Mouse (Mus musculus): ENCODE data around the gene Rbm17. TPM values are rescaled to one million over a fixed set of nuclear protein-coding genes. Genes with fewer than 3 reads are reported as not detected.

Gene Rbm17
- polyA plus RNA-seq, 1 experiment from 2014 or later = 58.1 TPM

DNA sequence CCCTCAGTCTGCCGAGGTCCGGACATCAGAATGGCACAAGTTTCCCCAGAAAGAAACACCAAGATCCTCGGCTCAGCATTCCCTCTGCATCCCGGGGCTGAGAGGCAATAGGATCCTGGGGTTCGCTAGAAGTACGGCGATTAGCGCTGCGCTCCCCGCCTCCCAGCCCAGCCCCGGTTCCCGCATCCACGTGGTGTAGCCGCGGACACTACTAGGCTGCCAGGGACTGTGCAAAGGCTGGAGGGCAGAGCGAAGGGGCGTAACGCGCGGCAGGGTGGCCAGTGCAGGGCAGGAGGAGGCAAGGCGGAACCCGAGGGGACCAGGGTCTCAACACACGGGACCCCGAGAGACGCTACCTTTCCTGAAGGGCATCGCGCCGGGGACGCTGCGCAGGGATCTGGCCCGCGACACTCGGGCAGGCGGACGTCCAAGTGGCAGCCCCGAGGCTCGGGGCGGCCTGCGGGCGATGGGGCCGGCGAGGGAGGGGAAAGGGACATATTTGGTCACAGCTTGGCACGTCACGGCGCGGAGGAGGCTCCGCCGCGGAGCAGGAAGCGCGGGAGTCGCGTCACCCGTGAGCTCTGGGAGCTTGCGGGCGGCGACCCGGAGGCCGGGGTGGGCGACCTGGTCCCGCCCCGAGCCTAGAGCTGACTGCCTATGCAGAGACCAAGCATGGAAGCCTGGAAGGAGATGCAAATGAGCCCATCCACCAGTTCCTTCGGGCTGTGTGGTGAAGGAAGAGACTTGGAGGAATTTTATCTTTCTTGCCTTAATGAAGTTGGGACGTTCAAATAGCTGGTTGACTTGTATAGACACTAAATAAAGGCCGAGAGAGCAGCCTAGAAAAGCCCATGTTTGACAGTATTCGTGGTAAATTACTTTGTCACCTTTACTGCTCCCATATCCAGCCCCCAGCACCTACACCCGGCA, 50.2 kb downstream of the Rbm17 start, which contains the start of gene Pfkfb3:
Gene Pfkfb3 (minus strand): TSS at position 607 of the 930 bp plus-strand sequence.
- H3K27me3 ChIP-seq (replicated peaks; ENCODE audit: control insufficient read depth, insufficient read depth, low read length) = 0 out of 2 replicates have a peak, but pooled peaks cover 2% of the 10 kb centered on the region
- peak within 1 kb of the TSS; percentile 55 for H3K9ac ChIP-seq (ENCODE audit: low read depth, low read length)
- H3K36me3 ChIP-seq (ENCODE audit: control insufficient read depth, insufficient read depth) = no peaks in the 10 kb centered on the region
- no peaks in the 10 kb centered on the region for H3K9me3 ChIP-seq (ENCODE audit: control insufficient read depth)
- no peak for TF ChIP-seq CTCF (IDR thresholded peaks at IDR 0.05; ENCODE audit: low read depth)
- ATAC-seq = peak; percentile 74
- WGBS = 2% methylated on average over 66 of the region's 67 CpGs
- no peaks in the 10 kb centered on the region; the same call in 1 of the 2 replicates for H3K4me1 ChIP-seq (replicated peaks; ENCODE audit: control insufficient read depth, insufficient read depth, low read length)
- H3K4me3 ChIP-seq (ENCODE audit: low read depth, low read length) = peak within 1 kb of the TSS; percentile 59
- peak within 1 kb of the TSS; percentile 94 for H3K4me2 ChIP-seq (replicated peaks; ENCODE audit: low read depth)
- no peak within 1 kb of the TSS for H3K27ac ChIP-seq (ENCODE audit: low read depth, low read length)

DNA sequence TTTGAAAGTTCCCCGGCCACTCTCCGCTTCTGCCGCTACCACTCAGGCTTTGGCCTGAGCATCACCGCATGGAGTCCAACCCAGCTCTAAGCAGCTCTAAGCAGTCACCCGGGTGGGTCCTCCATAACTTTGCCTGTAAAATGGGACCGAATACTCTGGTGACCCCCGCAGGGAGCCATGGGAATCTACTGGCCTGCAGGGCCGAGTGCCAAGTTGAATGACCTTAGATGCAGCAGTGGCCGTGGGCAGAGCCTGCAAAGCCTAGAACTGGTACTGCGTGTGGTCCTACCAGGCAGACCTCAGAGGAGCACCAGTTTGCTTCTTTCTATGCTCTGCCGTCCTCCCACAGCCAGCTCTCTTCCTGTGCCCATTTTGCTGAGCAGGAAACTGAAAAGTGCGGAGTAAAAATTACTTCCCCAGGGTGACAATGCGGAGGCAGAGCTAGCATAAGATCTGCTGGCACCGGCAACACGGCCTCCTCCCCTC, 50.9 kb downstream of the Rbm17 start:
- WGBS = 13% methylated on average over 15 of the region's 15 CpGs
- Histone ChIP-seq H3K27me3 (replicated peaks; ENCODE audit: control insufficient read depth, insufficient read depth, low read length) (0 out of 2 replicates have a peak, but pooled peaks cover 2% of the 10 kb centered on the region), H3K27ac (ENCODE audit: low read depth, low read length) (no peak overlapping the region), H3K4me3 (ENCODE audit: low read depth, low read length) (peak overlapping the region; percentile 59), H3K9me3 (ENCODE audit: control insufficient read depth) (no peaks in the 10 kb centered on the region), H3K4me1 (replicated peaks; ENCODE audit: control insufficient read depth, insufficient read depth, low read length) (no peaks in the 10 kb centered on the region; the same call in 1 of the 2 replicates), H3K36me3 (ENCODE audit: control insufficient read depth, insufficient read depth) (no peaks in the 10 kb centered on the region), H3K4me2 (replicated peaks; ENCODE audit: low read depth) (peak overlapping the region; percentile 94), H3K9ac (ENCODE audit: low read depth, low read length) (peak overlapping the region; percentile 55; the same call in 1 of the 2 replicates)
- ATAC-seq = no peak
- TF ChIP-seq CTCF (IDR thresholded peaks at IDR 0.05; ENCODE audit: low read depth) = no peak

DNA sequence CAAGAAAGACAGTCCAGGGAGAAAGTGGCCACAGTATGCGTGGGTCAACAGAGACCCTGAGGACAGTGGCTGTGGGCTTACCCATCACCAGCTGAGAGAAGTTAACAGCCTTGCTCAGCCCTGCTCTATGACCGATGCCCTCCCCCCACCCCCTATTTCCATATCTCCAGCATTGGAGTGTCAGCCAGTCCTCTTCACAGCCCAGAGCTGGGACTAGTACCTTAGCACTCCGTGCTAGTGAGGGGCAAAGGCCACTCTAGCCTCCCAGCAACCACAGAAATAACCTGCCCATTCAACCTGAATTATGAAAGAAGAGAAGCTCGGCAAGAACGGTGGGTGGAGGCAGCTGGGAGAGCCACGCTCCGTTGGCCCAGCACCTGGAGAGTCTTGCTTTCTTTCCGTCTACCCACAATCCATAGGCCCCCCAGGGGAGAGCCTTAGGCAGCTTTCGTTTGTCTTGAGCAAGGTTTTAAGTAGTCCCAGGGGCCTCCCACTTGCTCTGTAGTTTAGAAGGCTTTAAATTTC, 51.6 kb downstream of the Rbm17 start:
- ATAC-seq = no peak
- TF ChIP-seq CTCF (IDR thresholded peaks at IDR 0.05; ENCODE audit: low read depth) = no peak
- 15% methylated on average over 9 of the region's 9 CpGs for WGBS
- H3K27ac ChIP-seq (ENCODE audit: low read depth, low read length) = no peak overlapping the region
- 0 out of 2 replicates have a peak, but pooled peaks cover 2% of the 10 kb centered on the region for H3K27me3 ChIP-seq (replicated peaks; ENCODE audit: control insufficient read depth, insufficient read depth, low read length)
- no peaks in the 10 kb centered on the region; the same call in 1 of the 2 replicates for H3K4me1 ChIP-seq (replicated peaks; ENCODE audit: control insufficient read depth, insufficient read depth, low read length)
- H3K36me3 ChIP-seq (ENCODE audit: control insufficient read depth, insufficient read depth) = no peaks in the 10 kb centered on the region
- no peaks in the 10 kb centered on the region for H3K9me3 ChIP-seq (ENCODE audit: control insufficient read depth)
- H3K4me2 ChIP-seq (replicated peaks; ENCODE audit: low read depth) = peak overlapping the region; percentile 94
- peak overlapping the region; percentile 59 for H3K4me3 ChIP-seq (ENCODE audit: low read depth, low read length)
- no peak overlapping the region for H3K9ac ChIP-seq (ENCODE audit: low read depth, low read length)

- no peak overlapping the region for H3K4me2 ChIP-seq (replicated peaks; ENCODE audit: low read depth)
- H3K9me3 ChIP-seq (ENCODE audit: control insufficient read depth) = no peaks in the 10 kb centered on the region
- no peak overlapping the region for H3K4me3 ChIP-seq (ENCODE audit: low read depth, low read length)
- H3K4me1 ChIP-seq (replicated peaks; ENCODE audit: control insufficient read depth, insufficient read depth, low read length) = no peaks in the 10 kb centered on the region; the same call in 1 of the 2 replicates
- ATAC-seq = no peak
- no peak overlapping the region for H3K27ac ChIP-seq (ENCODE audit: low read depth, low read length)
- no peak overlapping the region for H3K9ac ChIP-seq (ENCODE audit: low read depth, low read length)
- no peak for TF ChIP-seq CTCF (IDR thresholded peaks at IDR 0.05; ENCODE audit: low read depth)
- 0 out of 2 replicates have a peak, but pooled peaks cover 2% of the 10 kb centered on the region for H3K27me3 ChIP-seq (replicated peaks; ENCODE audit: control insufficient read depth, insufficient read depth, low read length)
- H3K36me3 ChIP-seq (ENCODE audit: control insufficient read depth, insufficient read depth) = no peaks in the 10 kb centered on the region
- WGBS = 45% methylated on average over 1 of the region's 1 CpGs
Measured at GRCm38 (mm10) chr2:11551726-11552125, 52.2 kb downstream of the Rbm17 start.

DNA sequence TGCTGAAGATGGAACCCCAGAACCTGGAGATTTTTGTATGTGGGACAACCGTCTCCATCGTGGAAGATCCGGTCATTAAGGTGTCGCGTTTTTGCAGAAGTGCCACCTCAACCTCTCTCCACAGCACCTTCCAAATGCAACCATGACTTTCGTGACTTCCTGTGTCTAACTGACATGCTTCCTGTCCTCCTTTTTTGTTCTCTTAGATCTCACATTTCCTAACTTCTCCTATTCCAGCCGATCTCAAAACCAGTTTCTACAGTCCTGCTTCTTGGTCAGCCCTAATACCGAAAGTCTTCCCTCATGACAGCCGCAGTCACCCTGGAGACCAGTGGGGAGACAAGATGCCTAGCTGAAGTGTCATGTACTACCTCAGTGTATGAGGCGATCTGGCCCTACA, 55.4 kb downstream of the Rbm17 start:
- no peaks in the 10 kb centered on the region for H3K9me3 ChIP-seq (ENCODE audit: control insufficient read depth)
- WGBS = 82% methylated on average over 10 of the region's 10 CpGs
- H3K4me3 ChIP-seq (ENCODE audit: low read depth, low read length) = no peak overlapping the region
- no peak for TF ChIP-seq CTCF (IDR thresholded peaks at IDR 0.05; ENCODE audit: low read depth)
- no peaks in the 10 kb centered on the region for H3K27me3 ChIP-seq (replicated peaks; ENCODE audit: control insufficient read depth, insufficient read depth, low read length)
- H3K4me2 ChIP-seq (replicated peaks; ENCODE audit: low read depth) = no peak overlapping the region
- ATAC-seq = no peak
- no peak overlapping the region for H3K27ac ChIP-seq (ENCODE audit: low read depth, low read length)
- no peak overlapping the region for H3K9ac ChIP-seq (ENCODE audit: low read depth, low read length)
- no peaks in the 10 kb centered on the region for H3K36me3 ChIP-seq (ENCODE audit: control insufficient read depth, insufficient read depth)
- H3K4me1 ChIP-seq (replicated peaks; ENCODE audit: control insufficient read depth, insufficient read depth, low read length) = no peaks in the 10 kb centered on the region; the same call in 1 of the 2 replicates

DNA sequence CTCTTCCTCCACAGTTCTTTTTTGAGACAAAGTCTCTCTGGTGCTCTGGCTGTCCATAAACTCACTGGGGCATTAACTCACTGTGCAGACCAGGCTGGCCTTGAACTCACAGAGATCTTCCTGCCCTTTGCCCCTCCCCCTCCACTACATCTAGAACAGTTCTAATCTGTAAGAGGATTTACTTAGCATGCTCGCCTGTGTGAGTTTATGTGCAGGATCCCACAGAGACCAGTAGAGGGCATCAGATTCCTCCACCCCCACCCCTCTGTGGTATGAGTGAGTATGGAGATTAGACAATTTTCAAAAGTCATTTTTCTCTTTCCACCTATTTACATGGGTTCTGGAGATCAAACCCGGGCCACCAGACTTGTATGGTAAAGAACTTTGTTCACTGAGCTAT, 56.3 kb downstream of the Rbm17 start:
- H3K36me3 ChIP-seq (ENCODE audit: control insufficient read depth, insufficient read depth) = no peaks in the 10 kb centered on the region
- H3K4me2 ChIP-seq (replicated peaks; ENCODE audit: low read depth) = no peak overlapping the region
- H3K4me3 ChIP-seq (ENCODE audit: low read depth, low read length) = no peak overlapping the region
- no peaks in the 10 kb centered on the region for H3K27me3 ChIP-seq (replicated peaks; ENCODE audit: control insufficient read depth, insufficient read depth, low read length)
- no peaks in the 10 kb centered on the region for H3K9me3 ChIP-seq (ENCODE audit: control insufficient read depth)
- H3K27ac ChIP-seq (ENCODE audit: low read depth, low read length) = no peak overlapping the region
- ATAC-seq = no peak
- no peaks in the 10 kb centered on the region for H3K4me1 ChIP-seq (replicated peaks; ENCODE audit: control insufficient read depth, insufficient read depth, low read length)
- TF ChIP-seq CTCF (IDR thresholded peaks at IDR 0.05; ENCODE audit: low read depth) = peak; percentile 59
- no peak overlapping the region for H3K9ac ChIP-seq (ENCODE audit: low read depth, low read length)
- 73% methylated on average over 2 of the region's 2 CpGs for WGBS

Measured in intestine, postnatal 0 days (tissue).